Mouse (Mus musculus): ENCODE results near the gene Trim34b. TPM values are rescaled to one million over a fixed set of nuclear protein-coding genes. Genes with fewer than 3 reads are reported as not detected.
A peak's percentile ranks its signal among the peaks of the same experiment; 100 is the strongest.
"Not testable (repeated sequence)": the region's sequence is repeated elsewhere in the genome, so short reads cannot be mapped to it uniquely, and the experiment has no call there.

Gene Trim34b
- polyA plus RNA-seq (2017; shearing (Covaris generic)): 1 to 10 TPM in 2 of 3 experiments, under 1 TPM in 1; 0.57 to 2.0 (median 1.7) TPM

DNA sequence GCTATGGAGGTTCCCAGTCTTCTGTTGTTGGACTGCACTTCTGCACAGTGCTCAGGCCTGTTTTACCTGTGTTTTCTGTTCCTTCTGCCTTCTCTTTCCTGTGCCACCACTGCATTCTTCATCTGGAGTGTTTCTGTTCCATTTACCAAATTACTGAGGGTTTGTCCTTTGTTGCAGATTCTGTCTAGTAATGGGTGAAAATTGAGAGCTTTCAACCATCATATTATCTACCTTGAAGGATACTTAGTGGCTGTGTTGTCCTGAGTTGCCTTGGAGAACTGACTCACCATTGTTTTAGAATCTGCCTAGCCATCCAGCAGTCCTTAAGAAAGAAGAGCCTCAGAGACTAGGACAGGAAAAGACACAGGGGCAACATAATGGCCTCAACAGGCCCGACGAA, at the start of gene Trim34b:
Gene Trim34b (plus strand): TSS at position 301 of the 400 bp plus-strand sequence.
- not testable (repeated sequence) for ATAC-seq

DNA sequence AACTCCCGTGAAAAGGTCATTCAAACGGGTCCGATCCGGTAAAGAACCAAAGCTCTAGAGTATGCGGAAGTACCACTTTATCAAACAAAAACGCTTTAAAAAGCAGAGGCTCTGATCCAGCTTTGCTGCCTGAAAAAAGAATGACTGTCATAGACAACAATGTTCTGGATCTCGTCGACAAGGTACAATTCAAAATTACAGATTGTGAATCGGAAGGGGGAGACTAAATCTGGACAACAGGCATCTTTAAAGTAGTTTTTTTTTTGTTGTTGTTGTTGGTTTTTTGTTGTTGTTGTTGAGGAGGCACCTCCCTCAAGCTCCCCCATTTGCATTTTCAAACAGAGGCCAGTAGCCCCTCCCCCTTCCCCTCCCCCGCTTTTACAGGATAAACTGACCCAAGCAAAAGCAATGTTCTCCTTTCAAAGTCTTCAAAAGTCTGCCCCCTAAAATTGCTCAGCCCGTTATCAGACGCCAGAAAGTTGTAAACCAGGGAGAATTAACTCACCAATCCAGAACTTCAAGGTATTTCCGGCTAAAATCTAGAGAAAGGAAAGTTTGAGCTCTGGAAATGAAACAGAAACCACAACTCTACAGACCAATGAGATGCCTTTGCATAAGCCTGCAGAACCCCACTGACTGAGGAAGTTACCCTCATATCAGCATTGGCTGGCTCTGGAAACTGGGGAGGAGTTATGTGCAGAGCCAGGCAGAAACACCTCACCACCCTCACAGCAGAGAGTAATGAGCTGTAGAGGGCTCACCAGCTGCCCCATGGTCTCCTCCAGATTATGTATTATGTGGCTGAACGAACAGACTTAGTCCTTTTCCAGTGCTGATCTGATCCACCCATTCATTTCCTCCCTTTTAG, 41.5 kb upstream of the Trim34b start, which contains the start of gene Trim5:
Gene Trim5 (minus strand): TSS at position 519 of the 868 bp plus-strand sequence.
- ATAC-seq: peak; percentile 83

DNA sequence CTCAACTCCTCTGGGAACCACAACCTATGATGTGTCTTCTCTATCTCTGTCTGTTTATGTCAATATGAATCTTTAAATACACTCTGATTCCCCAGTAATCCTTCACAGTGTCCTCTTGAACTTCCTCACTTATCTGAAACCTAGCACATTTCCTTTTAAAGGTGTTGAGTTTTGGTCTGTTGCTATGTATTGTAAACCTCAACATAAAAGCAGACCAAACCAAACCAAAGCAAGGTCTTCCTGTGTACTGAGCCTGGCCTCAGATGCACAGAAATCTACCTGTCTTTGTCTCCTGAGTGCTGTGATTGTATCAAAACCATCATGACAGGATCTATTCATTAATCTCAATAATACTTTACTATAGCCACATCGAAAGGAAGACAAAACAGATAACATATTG, 38.6 kb upstream of the Trim34b start:
- ATAC-seq: peak; percentile 27

DNA sequence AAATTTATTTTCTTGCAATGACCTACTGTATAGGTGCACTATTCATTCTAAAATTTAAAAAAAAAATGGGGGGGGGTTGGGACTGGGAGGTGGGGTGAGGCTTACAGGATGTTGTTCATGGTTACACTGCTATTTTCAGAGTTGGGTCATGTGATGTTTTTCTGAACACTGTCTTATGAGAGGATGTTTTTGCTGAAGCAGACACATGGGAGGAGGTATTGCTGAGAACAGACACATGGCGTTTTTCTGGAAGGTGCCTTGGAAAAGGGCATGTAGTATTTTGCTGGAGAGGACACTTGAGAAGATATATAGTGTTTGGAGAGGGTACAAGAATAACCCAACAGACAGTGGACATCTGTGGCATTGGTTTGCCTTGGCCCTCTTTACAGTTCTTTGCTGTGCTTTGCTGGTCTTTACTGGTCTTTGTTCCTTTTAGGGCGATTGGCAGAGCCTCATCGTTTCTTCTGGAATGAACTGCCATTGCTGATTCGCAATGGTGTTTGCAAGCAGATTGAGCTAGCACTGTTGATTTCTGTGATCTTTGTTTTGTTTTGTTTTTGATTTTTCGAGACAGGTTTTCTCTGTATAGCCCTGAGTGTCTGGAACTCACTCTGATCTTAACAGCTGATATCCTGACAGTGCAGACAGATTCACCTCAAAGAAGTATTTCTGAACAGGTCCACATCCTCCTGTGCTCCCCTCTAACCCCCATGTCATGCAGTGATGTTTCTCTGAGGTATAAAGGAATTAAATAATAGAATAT, 37.5 kb upstream of the Trim34b start:
- ATAC-seq: peak; percentile 60

DNA sequence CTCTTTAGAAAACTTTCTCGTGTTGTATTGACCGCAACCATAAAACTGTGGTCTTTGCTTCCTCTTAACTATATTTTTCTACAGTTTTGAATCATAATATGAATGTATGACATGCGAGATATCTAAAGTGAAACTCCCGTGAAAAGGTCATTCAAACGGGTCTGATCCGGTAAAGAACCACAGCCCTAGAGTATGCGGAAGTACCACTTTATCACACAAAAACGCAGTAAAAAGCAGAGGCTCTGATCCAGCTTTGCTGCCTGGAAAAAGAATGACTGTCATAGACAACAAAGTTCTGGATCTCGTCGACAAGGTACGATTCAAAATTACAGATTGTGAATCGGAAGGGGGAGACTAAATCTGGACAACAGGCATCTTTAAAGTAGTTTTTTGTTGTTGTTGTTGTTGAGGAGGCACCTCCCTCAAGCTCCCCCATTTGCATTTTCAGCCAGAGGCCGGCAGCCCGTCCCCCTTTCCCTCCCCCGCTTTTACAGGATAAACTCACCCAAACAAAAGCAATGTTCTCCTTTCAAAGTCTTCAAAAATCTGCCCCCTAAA, 14.4 kb upstream of the Trim34b start:
- peak; percentile 59 for ATAC-seq

DNA sequence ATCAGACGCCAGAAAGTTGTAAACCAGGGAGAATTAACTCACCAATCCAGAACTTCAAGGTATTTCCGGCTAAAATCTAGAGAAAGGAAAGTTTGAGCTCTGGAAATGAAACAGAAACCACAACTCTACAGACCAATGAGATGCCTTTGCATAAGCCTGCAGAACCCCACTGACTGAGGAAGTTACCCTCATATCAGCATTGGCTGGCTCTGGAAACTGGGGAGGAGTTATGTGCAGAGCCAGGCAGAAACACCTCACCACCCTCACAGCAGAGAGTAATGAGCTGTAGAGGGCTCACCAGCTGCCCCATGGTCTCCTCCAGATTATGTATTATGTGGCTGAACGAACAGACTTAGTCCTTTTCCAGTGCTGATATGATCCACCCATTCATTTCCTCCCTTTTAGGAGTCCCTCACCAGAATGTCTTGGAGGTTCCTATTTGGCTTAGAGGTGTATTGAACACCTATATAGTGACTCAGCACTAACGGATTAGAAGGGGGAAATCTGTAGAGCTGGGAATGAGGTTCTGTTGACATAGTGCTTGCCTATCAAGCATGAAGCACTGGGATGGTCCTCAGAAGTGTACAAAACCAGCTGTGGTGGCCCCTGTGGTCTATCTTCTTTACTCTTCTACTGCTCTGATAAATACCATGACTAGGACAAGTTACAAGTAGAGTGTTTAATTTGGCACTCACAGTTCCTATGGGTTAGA, 13.7 kb upstream of the Trim34b start, which contains the start of gene Trim12a:
Gene Trim12a (minus strand): TSS at position 98 of the 712 bp plus-strand sequence.
- ATAC-seq: peak; percentile 93

DNA sequence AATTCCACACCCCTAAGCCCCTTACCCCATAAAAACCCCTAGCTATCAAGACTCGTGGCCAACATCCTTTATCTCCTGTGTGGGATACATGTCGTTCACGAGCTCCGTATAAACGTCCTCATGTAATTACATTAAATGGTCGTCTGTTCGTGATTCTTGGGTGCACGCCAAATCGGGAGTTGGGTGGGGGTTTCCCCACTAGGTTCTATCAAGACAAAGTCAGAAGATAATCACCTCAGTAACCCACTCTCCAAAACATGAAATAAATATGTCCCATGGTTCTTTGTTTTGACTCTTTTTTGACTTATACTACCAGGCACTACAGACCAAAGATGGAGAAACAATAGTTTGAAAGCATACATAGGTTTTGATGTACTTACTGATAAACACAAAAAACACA, 7.2 kb upstream of the Trim34b start:
- ATAC-seq: peak; percentile 50

DNA sequence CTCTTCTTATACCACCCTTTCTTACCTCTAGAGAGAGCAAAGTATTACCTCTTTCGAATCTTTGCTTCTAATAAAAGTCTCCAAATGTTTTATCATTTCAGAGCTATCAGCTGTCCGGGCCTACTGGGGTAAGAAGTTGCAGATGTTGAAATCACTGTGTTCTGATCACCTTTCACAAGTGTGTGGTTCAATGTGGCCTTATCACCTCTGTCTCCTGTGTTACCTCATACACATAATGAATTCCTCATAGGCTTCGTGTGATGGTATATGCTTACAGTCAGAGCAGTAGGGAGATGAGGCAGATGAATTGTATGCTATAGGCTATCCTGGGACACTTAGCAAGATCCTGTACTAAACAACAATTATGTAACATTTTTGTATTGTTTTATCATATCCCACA, 6.3 kb downstream of the Trim34b start:
- ATAC-seq: not testable (repeated sequence)

DNA sequence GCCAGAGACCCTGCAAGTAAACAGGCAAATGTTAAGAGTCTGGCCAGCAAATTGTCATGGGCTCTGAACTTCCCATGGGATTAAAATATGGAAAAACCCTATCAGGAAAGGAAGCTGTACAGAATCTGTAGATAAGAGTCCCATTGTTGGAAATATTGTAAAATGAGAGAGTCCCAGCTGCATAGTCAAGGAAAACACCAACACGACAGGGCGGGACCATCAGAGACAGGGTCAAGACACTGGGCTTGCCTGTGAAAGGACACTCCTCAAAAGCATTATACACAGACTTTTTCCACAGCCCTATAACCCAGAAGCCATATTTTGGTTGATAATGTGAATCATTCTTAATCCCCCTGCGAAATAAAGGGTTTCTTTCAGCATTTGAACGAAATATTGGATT, 11.5 kb downstream of the Trim34b start:
- not testable (repeated sequence) for ATAC-seq

DNA sequence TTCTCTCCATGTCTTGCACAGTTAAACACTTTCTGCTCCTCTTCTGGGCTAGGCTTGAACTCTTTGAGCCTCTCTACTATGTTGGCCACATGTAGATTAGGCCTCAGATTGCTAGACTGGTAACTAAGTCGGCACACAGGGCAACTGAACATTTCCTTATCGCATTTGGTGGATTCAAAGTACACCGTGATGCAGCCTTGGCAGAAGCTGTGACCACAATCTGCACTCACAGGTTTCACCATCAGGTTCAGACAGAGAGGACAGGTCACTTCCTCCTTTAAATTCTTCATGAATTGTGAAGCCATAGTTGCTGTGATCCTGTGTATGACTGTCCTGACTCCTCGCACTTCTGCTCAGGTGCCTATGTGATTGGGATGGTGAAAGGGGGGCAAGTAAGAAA, 18.8 kb downstream of the Trim34b start:
- ATAC-seq: not testable (repeated sequence)

DNA sequence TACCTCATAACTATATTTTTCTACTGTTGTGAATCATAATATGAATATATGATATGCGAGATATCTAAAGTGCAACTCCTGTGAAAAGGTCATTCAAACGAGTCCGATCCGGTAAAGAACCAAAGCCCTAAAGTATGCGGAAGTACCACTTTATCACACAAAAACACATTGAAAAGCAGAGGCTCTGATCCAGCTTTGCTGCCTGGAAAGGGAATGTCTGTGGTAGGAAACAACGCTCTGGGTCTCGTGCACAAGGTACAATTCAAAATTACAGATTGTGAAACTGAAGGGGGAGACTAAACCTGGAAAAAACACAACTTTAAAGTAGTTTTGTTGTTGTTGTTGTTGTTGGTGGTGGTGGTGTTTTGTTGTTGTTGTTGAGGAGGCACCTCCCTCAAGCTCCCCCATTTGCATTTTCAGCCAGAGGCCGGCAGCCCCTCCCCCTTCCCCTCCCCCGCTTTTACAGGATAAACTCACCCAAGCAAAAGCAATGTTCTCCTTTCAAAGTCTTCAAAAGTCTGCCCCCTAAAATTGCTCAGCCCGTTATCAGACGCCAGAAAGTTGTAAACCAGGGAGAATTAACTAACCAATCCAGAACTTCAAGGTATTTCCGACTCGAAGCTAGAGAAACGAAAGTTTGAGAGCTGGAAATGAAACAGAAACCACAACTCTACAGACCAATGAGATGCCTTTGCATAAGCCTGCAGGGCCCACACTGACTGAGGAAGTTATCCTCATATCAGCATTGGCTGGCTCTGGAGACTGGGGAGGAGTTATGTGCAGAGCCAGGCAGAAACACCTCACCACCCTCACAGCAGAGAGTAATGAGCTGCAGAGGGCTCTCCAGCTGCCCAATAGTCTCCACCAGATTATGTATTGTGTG, 23.7 kb downstream of the Trim34b start, which contains the start of gene Trim12c:
Gene Trim12c (minus strand): TSS at position 646 of the 883 bp plus-strand sequence.
- ATAC-seq: peak; percentile 100

DNA sequence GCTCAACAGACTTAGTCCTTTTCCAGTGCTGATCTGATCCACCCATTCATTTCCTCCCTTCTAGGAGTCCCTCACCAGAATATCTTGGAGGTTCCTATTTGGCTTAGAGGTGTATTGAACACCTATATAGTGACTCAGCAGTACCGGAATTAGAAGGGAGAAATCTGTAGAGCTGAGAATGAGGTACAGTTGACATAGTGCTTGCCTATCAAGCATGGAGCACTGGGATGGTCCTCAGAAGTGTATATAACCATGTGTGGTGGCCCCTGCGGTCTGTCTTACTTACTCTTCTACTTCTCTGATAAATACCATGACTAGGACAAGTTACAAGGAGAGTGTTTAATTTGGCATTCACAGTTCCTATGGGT, 24.3 kb downstream of the Trim34b start:
- ATAC-seq: peak; percentile 19

DNA sequence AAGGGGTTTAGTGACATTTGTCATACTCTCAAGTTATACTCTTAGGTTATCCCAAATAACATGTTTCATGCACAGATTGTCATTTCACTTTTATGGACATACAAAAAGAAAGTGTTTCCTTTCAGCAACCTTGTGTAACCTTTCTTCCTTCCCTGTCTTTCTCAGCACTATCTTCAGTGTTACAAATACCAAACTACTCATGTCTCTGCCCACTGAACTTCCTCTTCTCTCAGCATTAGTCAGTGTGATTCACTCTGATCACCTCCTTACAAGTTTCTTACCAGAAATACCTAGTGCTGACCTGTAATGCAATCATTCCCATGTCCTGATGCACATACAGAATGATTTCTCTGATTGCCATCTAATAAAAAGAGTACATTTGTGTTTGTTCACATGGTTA, 37.1 kb downstream of the Trim34b start:
- no peak for ATAC-seq

DNA sequence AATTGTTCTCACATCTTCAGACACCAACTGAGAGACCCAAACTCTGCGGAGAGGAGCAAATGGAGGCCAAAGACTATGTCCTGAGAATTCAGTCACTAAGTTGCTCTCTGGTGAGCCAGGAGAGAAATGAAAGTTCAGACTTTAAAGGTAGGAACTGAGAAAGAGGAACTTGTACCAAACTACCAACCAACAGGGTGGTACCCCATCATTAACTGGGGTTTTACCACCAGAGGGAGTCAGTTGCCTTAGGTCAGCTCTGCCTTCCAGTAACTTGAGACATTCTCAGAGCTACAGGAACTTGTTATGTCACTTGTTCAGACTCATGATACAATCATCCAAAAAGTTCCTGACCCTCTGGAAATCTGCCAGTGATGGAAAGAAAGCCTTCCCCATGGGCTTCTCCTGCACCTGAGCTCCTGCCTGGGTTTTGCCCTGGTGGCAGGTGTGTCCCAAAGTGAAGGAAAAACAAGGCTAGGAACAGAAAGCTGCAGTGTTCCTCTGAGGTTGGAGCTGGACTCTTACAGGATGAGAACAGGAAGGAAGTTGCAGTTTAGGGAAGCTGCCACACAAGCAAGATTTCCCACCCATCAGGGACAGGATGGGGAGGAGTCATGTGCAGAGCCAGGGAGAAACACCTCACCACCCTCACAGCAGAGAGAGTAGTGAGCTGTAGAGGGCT, 40.6 kb downstream of the Trim34b start, which contains the start of gene Trim30b:
Gene Trim30b (minus strand): TSS at position 149 of the 679 bp plus-strand sequence.
- ATAC-seq: peak; percentile 80

Other genes with a start within 250 kb of the Trim34b start
- not detected for gene Olfr645, start 244.0 kb upstream of the Trim34b start, polyA plus RNA-seq (2017; shearing (Covaris generic))
- not detected for gene Olfr646, start 224.6 kb upstream of the Trim34b start, polyA plus RNA-seq (2017; shearing (Covaris generic))
- gene Ubqln5, start 199.6 kb upstream of the Trim34b start, polyA plus RNA-seq (2017; shearing (Covaris generic)): not detected
- gene Olfr643, start 192.1 kb upstream of the Trim34b start, polyA plus RNA-seq (2017; shearing (Covaris generic)): not detected
- gene Ubqln3, start 186.2 kb upstream of the Trim34b start, polyA plus RNA-seq (2017; shearing (Covaris generic)): not detected
- not detected for gene Ubqlnl, start 178.9 kb upstream of the Trim34b start, polyA plus RNA-seq (2017; shearing (Covaris generic))
- gene Olfm5, start 164.6 kb upstream of the Trim34b start, polyA plus RNA-seq (2017; shearing (Covaris generic)): not detected
- under 1 TPM; 0.20 to 0.50 (median 0.25) TPM for gene Olfr648, start 146.1 kb upstream of the Trim34b start, polyA plus RNA-seq (2017; shearing (Covaris generic))
- not detected for gene Olfr649, start 133.5 kb upstream of the Trim34b start, polyA plus RNA-seq (2017; shearing (Covaris generic))
- gene Trim6, start 110.7 kb upstream of the Trim34b start, polyA plus RNA-seq (2017; shearing (Covaris generic)): 1 to 10 TPM in 2 of 3 experiments, not detected in 1; 1.4 to 2.2 TPM
- gene Trim34a, start 85.0 kb upstream of the Trim34b start, polyA plus RNA-seq (2017; shearing (Covaris generic)): 10 to 100 TPM; 50.1 to 60.0 (median 60.0) TPM
- 10 to 100 TPM; 24.5 to 43.4 (median 41.7) TPM for gene Trim5, start 41.4 kb upstream of the Trim34b start, polyA plus RNA-seq (2017; shearing (Covaris generic))
- 100 to 1,000 TPM; 110 to 206 (median 165) TPM for gene Trim12a, start 14.0 kb upstream of the Trim34b start, polyA plus RNA-seq (2017; shearing (Covaris generic))
- gene Trim12c, start 23.9 kb downstream of the Trim34b start, polyA plus RNA-seq (2017; shearing (Covaris generic)): 10 to 100 TPM; 14.6 to 21.1 (median 15.5) TPM
- 1 to 10 TPM in 1 of 3 experiments, under 1 TPM in 2; 0.35 to 1.1 (median 0.69) TPM for gene Trim30b, start 40.4 kb downstream of the Trim34b start, polyA plus RNA-seq (2017; shearing (Covaris generic))
- under 1 TPM; 0.21 to 0.33 (median 0.32) TPM for gene Trim30c, start 71.4 kb downstream of the Trim34b start, polyA plus RNA-seq (2017; shearing (Covaris generic))
- gene Trim30a, start 135.7 kb downstream of the Trim34b start, polyA plus RNA-seq (2017; shearing (Covaris generic)): 10 to 100 TPM; 72.9 to 76.3 (median 75.4) TPM
- 10 to 100 TPM; 24.8 to 39.3 (median 34.8) TPM for gene Trim30d, start 178.4 kb downstream of the Trim34b start, polyA plus RNA-seq (2017; shearing (Covaris generic))
- not detected for gene Olfr651, start 220.7 kb downstream of the Trim34b start, polyA plus RNA-seq (2017; shearing (Covaris generic))
- under 1 TPM in 1 of 3 experiments, not detected in 2; 0.13 TPM for gene Olfr652, start 231.4 kb downstream of the Trim34b start, polyA plus RNA-seq (2017; shearing (Covaris generic))
- gene Olfr653, start 247.8 kb downstream of the Trim34b start, polyA plus RNA-seq (2017; shearing (Covaris generic)): not detected

Data from inflammation-experienced regulatory T-cells, adult 6 months (primary cell).